Mouse (Mus musculus): ENCODE results near the gene Cbln3. TPM values are rescaled to one million over a fixed set of nuclear protein-coding genes. Genes with fewer than 3 reads are reported as not detected.

Cbln3 gene
- total RNA-seq, 1 experiment from 2014 or later, result not detected

DNA sequence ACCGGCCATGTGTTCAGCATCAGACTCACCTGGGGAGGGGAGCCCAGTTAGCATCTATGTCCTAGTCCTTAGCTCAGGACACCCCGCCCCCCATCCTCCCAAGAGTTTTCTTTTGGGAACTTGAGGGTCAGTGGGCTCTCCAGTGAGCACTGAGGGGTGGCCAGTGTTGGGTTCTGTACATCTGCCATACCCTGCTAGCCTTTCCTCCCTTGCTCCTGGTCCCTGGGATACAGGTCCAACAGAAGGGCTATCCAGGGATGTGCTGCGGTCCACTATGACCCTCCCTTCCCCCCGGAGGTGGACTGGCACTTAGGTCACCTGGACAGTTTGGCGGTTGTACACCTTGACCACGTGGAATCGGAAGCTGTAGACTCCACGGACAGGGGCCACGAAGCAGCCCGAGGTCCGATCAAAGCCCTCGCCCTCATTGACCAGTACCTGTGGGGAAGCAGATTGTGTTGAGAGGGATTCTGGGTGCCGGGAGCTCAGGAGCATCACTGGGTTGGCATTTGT, 987 bp downstream of the Cbln3 start:
- ATAC-seq (ENCODE audit: extremely low read depth, insufficient number of reproducible peaks, low FRiP score, poor library complexity, severe bottlenecking), result no peak

- ATAC-seq (ENCODE audit: extremely low read depth, insufficient number of reproducible peaks, low FRiP score, poor library complexity, severe bottlenecking), result no peak
Measured at GRCm38 (mm10) chr14:55882171-55882641, 2.0 kb downstream of the Cbln3 start.

GRCm38 (mm10) chr14:55880982-55881381, 3.2 kb downstream of the Cbln3 start:
- ATAC-seq (ENCODE audit: extremely low read depth, insufficient number of reproducible peaks, low FRiP score, poor library complexity, severe bottlenecking), result no peak

GRCm38 (mm10) chr14:55879623-55880022, 4.6 kb downstream of the Cbln3 start:
- peak; percentile 88 for ATAC-seq (ENCODE audit: extremely low read depth, insufficient number of reproducible peaks, low FRiP score, poor library complexity, severe bottlenecking)

- ATAC-seq (ENCODE audit: extremely low read depth, insufficient number of reproducible peaks, low FRiP score, poor library complexity, severe bottlenecking), result no peak
Measured at GRCm38 (mm10) chr14:55878316-55878940, 5.8 kb downstream of the Cbln3 start.

DNA sequence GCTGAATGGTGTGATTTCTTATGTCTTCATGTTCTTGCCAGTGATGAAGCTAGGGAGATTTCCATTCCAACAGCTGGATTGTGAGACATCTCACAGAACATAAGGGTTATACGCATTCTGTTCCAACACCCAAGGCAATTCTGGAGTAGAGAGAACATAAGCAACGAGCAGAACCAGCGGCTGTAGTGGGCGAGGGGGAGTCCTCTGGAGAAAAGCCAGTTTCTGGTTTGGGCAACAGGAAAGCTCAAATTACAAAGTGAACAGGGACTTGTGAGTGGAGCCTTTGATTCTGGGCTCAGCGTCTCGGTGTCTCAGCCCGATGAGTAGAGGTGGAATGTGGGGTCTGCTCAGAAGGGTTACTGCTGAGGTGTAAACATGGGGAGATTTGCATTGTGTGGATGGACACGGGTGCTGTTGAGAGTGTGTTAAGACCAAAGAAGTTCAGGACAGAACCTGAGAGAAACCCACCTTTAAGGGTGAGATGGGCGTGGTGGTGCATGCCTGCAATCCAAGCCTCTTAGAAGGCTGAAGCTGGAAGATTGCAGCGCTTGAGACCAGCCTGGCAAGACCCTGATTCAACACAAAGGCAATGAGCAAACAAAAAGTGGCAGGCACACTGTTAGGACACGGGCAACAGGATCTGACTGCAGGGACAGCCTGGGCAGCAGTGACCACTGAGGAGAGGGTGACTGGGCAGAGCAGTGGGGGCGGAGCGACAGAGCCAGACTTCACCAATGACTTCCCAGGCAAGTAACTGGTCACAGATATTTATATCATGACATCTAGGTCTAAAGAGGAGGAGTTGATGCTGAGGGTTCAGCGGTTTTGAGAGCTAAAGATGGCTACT, 6.5 kb downstream of the Cbln3 start:
- no peak for ATAC-seq (ENCODE audit: extremely low read depth, insufficient number of reproducible peaks, low FRiP score, poor library complexity, severe bottlenecking)

DNA sequence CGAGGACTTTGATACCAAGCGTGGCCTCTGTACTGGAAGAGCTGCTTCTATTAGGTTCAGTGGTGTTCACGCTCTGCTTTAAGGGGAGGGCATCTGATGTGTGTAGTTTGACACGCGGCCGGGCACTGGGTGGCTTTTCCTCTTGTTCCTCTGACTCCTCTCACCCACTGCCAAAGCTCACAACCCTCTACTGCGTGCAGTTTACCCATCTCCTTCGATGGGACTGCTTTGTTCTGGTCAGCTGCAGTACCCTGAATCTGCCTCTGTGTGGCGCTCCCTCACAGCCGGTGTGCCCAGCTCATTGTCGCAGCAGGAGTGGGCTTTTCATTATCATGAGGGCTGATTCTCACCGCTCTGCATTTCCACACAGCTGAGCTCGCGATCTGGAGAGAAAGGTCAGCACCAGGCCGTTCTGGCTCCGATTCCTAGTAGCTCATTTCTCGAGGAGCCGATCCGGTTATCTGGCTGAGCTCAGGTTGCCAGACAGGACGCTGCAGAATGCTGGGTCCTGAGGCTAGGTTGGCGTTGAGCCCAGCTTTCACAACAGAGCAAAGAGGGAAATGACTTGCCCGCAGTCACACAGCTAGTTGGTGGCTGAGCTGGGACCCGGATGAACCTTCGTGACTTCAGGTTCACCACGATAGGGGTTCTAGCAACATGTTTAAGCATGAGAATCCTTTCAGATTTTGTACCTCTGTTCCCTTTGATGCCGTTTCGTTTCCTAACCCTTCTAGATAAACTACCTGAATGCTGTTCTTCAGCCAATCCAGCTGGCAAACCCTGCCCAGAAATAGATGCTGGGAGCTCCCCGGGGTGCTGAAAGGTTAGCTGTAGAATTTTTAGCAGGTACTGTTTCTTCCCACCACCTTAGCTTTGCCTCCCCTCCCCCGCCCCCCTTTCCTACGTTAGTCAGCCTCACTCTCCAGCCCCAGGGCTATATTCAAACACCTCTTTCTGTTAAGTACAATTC, 10.2 kb downstream of the Cbln3 start:
- peak; percentile 87 for ATAC-seq (ENCODE audit: extremely low read depth, insufficient number of reproducible peaks, low FRiP score, poor library complexity, severe bottlenecking)

DNA sequence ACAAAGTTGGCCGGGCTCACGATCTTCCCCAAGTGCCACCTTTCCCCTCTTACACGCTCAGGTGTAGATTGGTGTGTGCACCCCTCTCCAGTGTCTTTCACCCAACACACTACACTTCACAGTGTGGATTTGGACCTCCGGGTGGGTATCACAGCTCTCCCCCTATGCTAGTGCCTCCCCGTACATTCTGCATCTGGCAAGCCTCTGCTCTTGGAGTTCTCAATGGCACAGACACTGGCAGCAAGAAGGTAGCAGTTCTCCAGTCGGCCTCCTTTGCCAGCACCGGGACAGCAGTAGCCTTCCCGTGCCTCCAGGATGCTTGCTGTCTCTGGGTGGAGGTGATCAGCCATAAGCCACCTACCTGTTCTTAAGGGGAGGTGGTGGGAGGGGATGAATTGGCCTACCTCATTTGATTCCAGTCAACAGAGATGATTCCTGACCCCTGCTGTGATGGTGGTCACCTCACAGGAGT, 10.9 kb downstream of the Cbln3 start:
- no peak for ATAC-seq (ENCODE audit: extremely low read depth, insufficient number of reproducible peaks, low FRiP score, poor library complexity, severe bottlenecking)

DNA sequence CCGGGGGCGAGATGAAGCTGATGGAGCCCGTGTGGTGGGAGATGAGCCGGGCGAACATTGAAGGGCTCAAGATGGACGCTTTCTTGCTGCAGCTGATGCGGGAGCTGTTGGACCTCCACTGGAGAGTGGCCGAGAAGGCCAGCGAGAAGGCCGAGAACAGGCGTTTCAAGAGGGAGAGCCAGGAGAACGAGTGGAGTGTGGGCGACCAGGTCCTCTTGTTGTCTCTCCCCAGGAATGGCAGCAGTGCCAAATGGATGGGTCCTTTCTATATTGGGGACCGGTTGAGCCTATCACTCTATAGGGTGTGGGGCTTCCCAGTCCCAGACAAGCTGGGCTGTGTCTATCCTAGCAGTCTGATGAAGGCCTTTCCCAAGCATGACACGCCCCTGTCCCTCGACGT, 11.6 kb downstream of the Cbln3 start:
- ATAC-seq (ENCODE audit: extremely low read depth, insufficient number of reproducible peaks, low FRiP score, poor library complexity, severe bottlenecking), result no peak

GRCm38 (mm10) chr14:55872039-55872438, 12.2 kb downstream of the Cbln3 start:
- no peak for ATAC-seq (ENCODE audit: extremely low read depth, insufficient number of reproducible peaks, low FRiP score, poor library complexity, severe bottlenecking)

DNA sequence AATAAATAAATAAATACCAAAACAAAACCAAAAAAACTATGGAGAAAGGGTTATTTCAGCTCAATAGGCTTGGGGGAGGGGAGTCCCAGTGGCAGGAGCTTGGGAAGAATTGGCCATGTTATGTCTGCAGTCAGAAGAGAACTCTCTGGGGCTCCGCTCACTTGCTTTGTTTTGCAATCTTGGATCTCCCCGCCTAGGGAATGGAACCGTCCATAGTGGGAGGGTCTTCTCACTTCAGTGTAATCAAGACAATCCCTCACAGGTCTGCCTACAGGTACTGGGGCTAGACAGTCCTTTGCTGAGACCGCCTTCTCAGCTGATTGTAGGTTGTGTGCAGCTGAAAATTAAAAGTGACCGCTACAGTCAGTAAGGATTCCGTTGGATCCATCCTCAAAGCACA, 14.7 kb downstream of the Cbln3 start:
- no peak for ATAC-seq (ENCODE audit: extremely low read depth, insufficient number of reproducible peaks, low FRiP score, poor library complexity, severe bottlenecking)

DNA sequence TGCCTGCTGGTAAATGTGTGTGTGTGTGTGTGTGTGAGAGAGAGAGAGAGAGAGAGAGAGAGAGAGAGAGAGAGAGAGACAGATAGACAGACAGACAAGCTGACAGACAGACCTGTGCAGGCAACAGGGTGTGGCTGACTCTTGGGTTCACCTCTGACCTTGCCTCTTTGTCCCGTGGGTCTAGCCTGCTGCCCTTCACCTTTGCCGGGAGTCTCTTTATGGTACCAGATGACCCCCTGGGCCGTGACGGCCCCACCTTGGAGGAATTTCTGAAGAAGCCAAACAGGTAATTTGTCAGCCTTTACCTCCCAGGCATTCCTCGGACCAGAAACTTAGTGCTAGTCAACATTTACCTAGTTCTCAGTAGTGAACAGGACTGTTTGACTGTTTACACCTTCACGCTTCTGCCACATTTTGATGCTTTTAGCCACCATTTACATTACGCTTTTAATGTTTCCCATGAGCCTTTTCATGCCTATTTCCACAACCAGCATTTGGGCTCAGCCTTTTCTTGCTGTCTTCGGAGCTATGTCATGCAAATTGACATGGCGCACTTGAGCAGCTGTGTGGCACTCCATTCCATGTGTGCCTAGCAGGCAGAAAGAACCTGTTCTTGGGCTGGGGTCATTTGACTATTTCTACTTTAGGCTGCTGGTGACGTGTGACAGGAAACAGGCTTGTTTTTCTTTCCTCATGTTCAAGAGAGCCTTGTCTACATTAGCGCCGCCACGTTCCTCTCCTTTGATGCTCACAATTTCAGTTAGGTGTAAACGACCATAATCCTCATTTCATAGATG, 15.8 kb downstream of the Cbln3 start:
- ATAC-seq (ENCODE audit: extremely low read depth, insufficient number of reproducible peaks, low FRiP score, poor library complexity, severe bottlenecking), result no peak

DNA sequence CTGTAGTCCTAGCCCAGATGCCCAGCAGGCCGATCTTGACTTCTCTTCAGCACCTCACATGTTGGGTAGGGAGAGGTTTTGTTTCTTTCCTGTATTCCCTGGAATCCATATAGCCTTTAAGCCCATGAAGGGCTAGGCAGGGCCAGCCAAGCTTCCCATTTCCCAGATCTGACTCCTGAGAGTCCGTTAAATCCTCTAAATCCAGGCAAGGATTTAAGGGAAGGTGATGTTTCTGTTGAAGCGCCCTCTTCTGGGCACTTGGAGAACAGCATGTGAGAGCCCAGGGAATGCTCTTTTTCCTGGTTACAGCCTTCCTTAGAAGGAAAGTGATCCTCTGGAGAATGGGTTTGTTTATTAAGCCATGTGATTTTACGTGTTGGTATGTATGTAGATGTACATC, 17.2 kb downstream of the Cbln3 start:
- ATAC-seq (ENCODE audit: extremely low read depth, insufficient number of reproducible peaks, low FRiP score, poor library complexity, severe bottlenecking), result no peak

GRCm38 (mm10) chr14:55863773-55864172, 20.4 kb downstream of the Cbln3 start:
- peak; percentile 69 for ATAC-seq (ENCODE audit: extremely low read depth, insufficient number of reproducible peaks, low FRiP score, poor library complexity, severe bottlenecking)

DNA sequence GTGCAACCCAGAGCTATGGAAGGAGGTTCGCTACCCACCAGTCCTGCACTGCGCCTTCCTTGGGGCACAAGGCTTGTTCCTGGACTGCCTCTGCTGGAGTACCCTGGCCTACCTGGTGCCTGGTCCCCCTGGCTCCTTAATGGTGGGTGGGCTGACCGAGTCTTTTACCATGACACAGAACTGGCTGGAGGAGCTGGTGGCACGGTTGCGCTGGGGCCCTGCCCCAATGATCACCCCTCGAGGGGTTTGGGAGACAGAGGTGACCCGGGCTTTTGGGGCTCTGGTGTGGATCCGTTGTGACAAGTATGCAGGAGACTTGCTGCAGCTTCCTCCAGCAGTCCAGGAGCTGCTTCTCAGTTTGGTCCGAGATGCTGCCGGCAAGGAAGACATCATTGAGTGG, 21.2 kb downstream of the Cbln3 start:
- no peak for ATAC-seq (ENCODE audit: extremely low read depth, insufficient number of reproducible peaks, low FRiP score, poor library complexity, severe bottlenecking)

- no peak for ATAC-seq (ENCODE audit: extremely low read depth, insufficient number of reproducible peaks, low FRiP score, poor library complexity, severe bottlenecking)
Measured at GRCm38 (mm10) chr14:55862186-55862585, 22.0 kb downstream of the Cbln3 start.

DNA sequence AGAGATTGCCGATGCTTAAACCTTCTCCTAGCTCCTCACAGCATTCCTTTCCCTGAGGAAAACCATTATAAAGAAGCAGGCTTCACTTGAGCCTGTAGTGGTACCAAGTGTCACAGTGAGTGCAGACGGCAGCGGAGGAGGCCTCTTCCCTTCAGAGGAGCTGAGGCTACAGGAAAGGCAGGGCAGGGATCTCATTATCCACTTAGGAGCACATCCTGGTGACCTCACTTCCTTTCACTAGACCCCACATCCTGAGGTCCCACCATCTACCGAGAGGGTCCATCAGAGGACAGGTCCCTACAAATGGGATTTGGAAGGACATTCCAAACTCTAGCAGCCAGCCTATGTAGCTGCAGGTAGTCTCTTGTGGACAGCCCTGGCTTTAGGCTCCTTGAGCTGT, 26.6 kb downstream of the Cbln3 start:
- no peak for ATAC-seq (ENCODE audit: extremely low read depth, insufficient number of reproducible peaks, low FRiP score, poor library complexity, severe bottlenecking)

- ATAC-seq (ENCODE audit: extremely low read depth, insufficient number of reproducible peaks, low FRiP score, poor library complexity, severe bottlenecking), result no peak
Measured at GRCm38 (mm10) chr14:55855101-55855561, 29.1 kb downstream of the Cbln3 start.
